Mouse (Mus musculus): ENCODE results near the gene Fgfr2. TPM values are rescaled to one million over a fixed set of nuclear protein-coding genes. Genes with fewer than 3 reads are reported as not detected.

The Fgfr2 gene
- polyA plus RNA-seq, 1 experiment from 2014 or later: 133 TPM

GRCm38 (mm10) chr7:131556541-131557271, 1566.4 kb downstream of the Fgfr2 start:
- no peak for ATAC-seq (ENCODE audit: low FRiP score, low TSS enrichment)
- WGBS: under 1% methylated on average over 37 of the region's 37 CpGs
- Histone ChIP-seq H3K4me1 (ENCODE audit: control insufficient read depth, insufficient read depth, low read length) (peaks cover 20% of the 10 kb centered on the region; the same call in 1 of the 2 replicates), H3K9ac (ENCODE audit: low read depth, low read length) (no peak overlapping the region), H3K4me2 (replicated peaks; ENCODE audit: low read depth, low read length) (no peak overlapping the region), H3K9me3 (ENCODE audit: control insufficient read depth, low read length) (no peaks in the 10 kb centered on the region), H3K27ac (ENCODE audit: low read depth, low read length) (no peak overlapping the region), H3K27me3 (ENCODE audit: control insufficient read depth, insufficient read depth, low read length) (peaks cover 76% of the 10 kb centered on the region), H3K36me3 (ENCODE audit: control insufficient read depth, insufficient read depth, low read length) (peaks cover 4% of the 10 kb centered on the region; the same call in 1 of the 2 replicates), H3K4me3 (ENCODE audit: low read length) (peak overlapping the region; percentile 9)

DNA sequence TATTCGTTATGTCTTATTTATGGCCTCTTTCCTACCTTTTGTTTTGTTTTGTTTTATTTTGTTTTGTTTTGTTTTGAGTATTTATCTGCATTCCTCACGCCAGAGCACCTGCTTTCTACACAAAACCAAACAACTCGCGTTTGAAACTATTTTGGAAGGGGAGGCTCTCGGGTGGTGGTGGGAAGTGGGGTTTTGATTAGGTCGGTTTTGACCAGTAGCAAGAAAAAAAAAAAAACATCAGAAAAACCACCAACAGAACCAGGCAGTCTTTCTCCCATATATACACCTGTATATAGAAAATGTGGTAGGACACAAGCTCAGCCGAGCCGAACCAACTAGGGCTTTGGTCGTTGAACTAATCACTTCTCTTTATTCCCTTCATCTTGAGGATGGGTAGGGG, 1567.0 kb downstream of the Fgfr2 start:
- Histone ChIP-seq H3K4me1 (ENCODE audit: control insufficient read depth, insufficient read depth, low read length) (peaks cover 15% of the 10 kb centered on the region; the same call in 1 of the 2 replicates), H3K27ac (ENCODE audit: low read depth, low read length) (no peak overlapping the region), H3K4me2 (replicated peaks; ENCODE audit: low read depth, low read length) (no peak overlapping the region), H3K36me3 (ENCODE audit: control insufficient read depth, insufficient read depth, low read length) (no peaks in the 10 kb centered on the region), H3K27me3 (ENCODE audit: control insufficient read depth, insufficient read depth, low read length) (peaks cover 82% of the 10 kb centered on the region), H3K4me3 (ENCODE audit: low read length) (no peak overlapping the region), H3K9ac (ENCODE audit: low read depth, low read length) (no peak overlapping the region), H3K9me3 (ENCODE audit: control insufficient read depth, low read length) (no peaks in the 10 kb centered on the region)
- ATAC-seq (ENCODE audit: low FRiP score, low TSS enrichment): no peak
- 1% methylated on average over 9 of the region's 9 CpGs for WGBS

- Histone ChIP-seq H3K27ac (ENCODE audit: low read depth, low read length) (no peak overlapping the region), H3K9me3 (ENCODE audit: control insufficient read depth, low read length) (no peaks in the 10 kb centered on the region), H3K4me1 (ENCODE audit: control insufficient read depth, insufficient read depth, low read length) (peaks cover 14% of the 10 kb centered on the region; the same call in 1 of the 2 replicates), H3K4me3 (ENCODE audit: low read length) (peak overlapping the region; percentile 16; the same call in 1 of the 2 replicates), H3K36me3 (ENCODE audit: control insufficient read depth, insufficient read depth, low read length) (no peaks in the 10 kb centered on the region), H3K27me3 (ENCODE audit: control insufficient read depth, insufficient read depth, low read length) (peaks cover 88% of the 10 kb centered on the region), H3K9ac (ENCODE audit: low read depth, low read length) (0 out of 2 replicates have a peak overlapping the region, but pooled peaks have one; percentile 7), H3K4me2 (replicated peaks; ENCODE audit: low read depth, low read length) (peak overlapping the region; percentile 19)
- ATAC-seq (ENCODE audit: low FRiP score, low TSS enrichment): no peak
- under 1% methylated on average over 68 of the region's 68 CpGs for WGBS
These were observed 1567.7 kb downstream of the Fgfr2 start for GRCm38 (mm10) chr7:131555301-131556081.

GRCm38 (mm10) chr7:131554341-131555180, 1568.6 kb downstream of the Fgfr2 start:
- Histone ChIP-seq H3K27me3 (ENCODE audit: control insufficient read depth, insufficient read depth, low read length) (peaks cover 97% of the 10 kb centered on the region), H3K4me3 (ENCODE audit: low read length) (peak overlapping the region; percentile 30), H3K9ac (ENCODE audit: low read depth, low read length) (no peak overlapping the region), H3K9me3 (ENCODE audit: control insufficient read depth, low read length) (no peaks in the 10 kb centered on the region), H3K4me1 (ENCODE audit: control insufficient read depth, insufficient read depth, low read length) (peaks cover 14% of the 10 kb centered on the region; the same call in 1 of the 2 replicates), H3K36me3 (ENCODE audit: control insufficient read depth, insufficient read depth, low read length) (no peaks in the 10 kb centered on the region), H3K4me2 (replicated peaks; ENCODE audit: low read depth, low read length) (peak overlapping the region; percentile 41), H3K27ac (ENCODE audit: low read depth, low read length) (no peak overlapping the region)
- under 1% methylated on average over 45 of the region's 45 CpGs for WGBS
- ATAC-seq (ENCODE audit: low FRiP score, low TSS enrichment): peak; percentile 42

GRCm38 (mm10) chr7:131553771-131554175, 1569.4 kb downstream of the Fgfr2 start:
- no peak; the same call in 1 of the 2 replicates for ATAC-seq (ENCODE audit: low FRiP score, low TSS enrichment)
- under 1% methylated on average over 38 of the region's 39 CpGs for WGBS
- Histone ChIP-seq H3K4me3 (ENCODE audit: low read length) (peak overlapping the region; percentile 30), H3K27ac (ENCODE audit: low read depth, low read length) (no peak overlapping the region), H3K36me3 (ENCODE audit: control insufficient read depth, insufficient read depth, low read length) (no peaks in the 10 kb centered on the region), H3K4me1 (ENCODE audit: control insufficient read depth, insufficient read depth, low read length) (peaks cover 14% of the 10 kb centered on the region; the same call in 1 of the 2 replicates), H3K27me3 (ENCODE audit: control insufficient read depth, insufficient read depth, low read length) (peaks cover 98% of the 10 kb centered on the region), H3K9ac (ENCODE audit: low read depth, low read length) (no peak overlapping the region), H3K9me3 (ENCODE audit: control insufficient read depth, low read length) (no peaks in the 10 kb centered on the region), H3K4me2 (replicated peaks; ENCODE audit: low read depth, low read length) (peak overlapping the region; percentile 41)

GRCm38 (mm10) chr7:131552781-131553180, 1570.4 kb downstream of the Fgfr2 start:
- H3K27me3 ChIP-seq (ENCODE audit: control insufficient read depth, insufficient read depth, low read length): peaks cover 98% of the 10 kb centered on the region
- H3K4me2 ChIP-seq (replicated peaks; ENCODE audit: low read depth, low read length): no peak overlapping the region
- H3K9me3 ChIP-seq (ENCODE audit: control insufficient read depth, low read length): no peaks in the 10 kb centered on the region
- no peak overlapping the region for H3K4me3 ChIP-seq (ENCODE audit: low read length)
- H3K4me1 ChIP-seq (ENCODE audit: control insufficient read depth, insufficient read depth, low read length): peaks cover 14% of the 10 kb centered on the region; the same call in 1 of the 2 replicates
- ATAC-seq (ENCODE audit: low FRiP score, low TSS enrichment): no peak
- under 1% methylated on average over 5 of the region's 5 CpGs for WGBS
- H3K9ac ChIP-seq (ENCODE audit: low read depth, low read length): no peak overlapping the region
- H3K36me3 ChIP-seq (ENCODE audit: control insufficient read depth, insufficient read depth, low read length): no peaks in the 10 kb centered on the region
- H3K27ac ChIP-seq (ENCODE audit: low read depth, low read length): no peak overlapping the region

GRCm38 (mm10) chr7:131551931-131552741, 1571.0 kb downstream of the Fgfr2 start:
- H3K27ac ChIP-seq (ENCODE audit: low read depth, low read length): no peak overlapping the region
- no peaks in the 10 kb centered on the region for H3K9me3 ChIP-seq (ENCODE audit: control insufficient read depth, low read length)
- no peak overlapping the region for H3K4me2 ChIP-seq (replicated peaks; ENCODE audit: low read depth, low read length)
- peaks cover 98% of the 10 kb centered on the region for H3K27me3 ChIP-seq (ENCODE audit: control insufficient read depth, insufficient read depth, low read length)
- WGBS: under 1% methylated on average over 42 of the region's 42 CpGs
- no peak for ATAC-seq (ENCODE audit: low FRiP score, low TSS enrichment)
- H3K4me1 ChIP-seq (ENCODE audit: control insufficient read depth, insufficient read depth, low read length): peaks cover 14% of the 10 kb centered on the region; the same call in 1 of the 2 replicates
- H3K9ac ChIP-seq (ENCODE audit: low read depth, low read length): no peak overlapping the region
- no peaks in the 10 kb centered on the region for H3K36me3 ChIP-seq (ENCODE audit: control insufficient read depth, insufficient read depth, low read length)
- no peak overlapping the region for H3K4me3 ChIP-seq (ENCODE audit: low read length)

- H3K4me2 ChIP-seq (replicated peaks; ENCODE audit: low read depth, low read length): no peak overlapping the region
- H3K9me3 ChIP-seq (ENCODE audit: control insufficient read depth, low read length): no peaks in the 10 kb centered on the region
- no peak for ATAC-seq (ENCODE audit: low FRiP score, low TSS enrichment)
- WGBS: 1% methylated on average over 4 of the region's 4 CpGs
- no peak overlapping the region for H3K9ac ChIP-seq (ENCODE audit: low read depth, low read length)
- H3K4me1 ChIP-seq (ENCODE audit: control insufficient read depth, insufficient read depth, low read length): peaks cover 14% of the 10 kb centered on the region; the same call in 1 of the 2 replicates
- no peaks in the 10 kb centered on the region for H3K36me3 ChIP-seq (ENCODE audit: control insufficient read depth, insufficient read depth, low read length)
- H3K27ac ChIP-seq (ENCODE audit: low read depth, low read length): no peak overlapping the region
- peaks cover 97% of the 10 kb centered on the region for H3K27me3 ChIP-seq (ENCODE audit: control insufficient read depth, insufficient read depth, low read length)
- H3K4me3 ChIP-seq (ENCODE audit: low read length): no peak overlapping the region
These were observed 1571.7 kb downstream of the Fgfr2 start for GRCm38 (mm10) chr7:131551471-131551870.

All from kidney, embryonic 14.5 days (tissue).